Mouse (Mus musculus) liver, adult 2 months (tissue): Measurements from ENCODE around the gene Etv5. TPM values are rescaled to one million over a fixed set of nuclear protein-coding genes. Genes with fewer than 3 reads are reported as not detected.

ENCODE experiments used
- DNase-seq: peaks from one replicate; pipeline ENCODE4 v3.0.0-alpha.2; 2011; ENCODE audit warnings: low read depth, low spot score; ENCODE audit errors: extremely low read depth
- H3K27ac ChIP-seq: fragments of 200-500 bp; replicated peaks from 2 replicates; pipeline ENCODE4 v1.5.1; 2012; ENCODE audit warnings: low read depth, mild to moderate bottlenecking, control low read depth, inconsistent platforms, low read length; ENCODE audit not compliant: insufficient read depth
- H3K27me3 ChIP-seq: fragments of 200-500 bp; 2 replicates; pipeline ENCODE4 v1.6.1; 2012; ENCODE audit warnings: mild to moderate bottlenecking, moderate library complexity, low read length, inconsistent platforms; ENCODE audit not compliant: control insufficient read depth, insufficient read depth
- H3K36me3 ChIP-seq: fragments of 200-500 bp; 2 replicates; pipeline ENCODE4 v1.6.1; 2012; ENCODE audit warnings: low read length, inconsistent platforms; ENCODE audit not compliant: control insufficient read depth, insufficient read depth
- H3K4me1 ChIP-seq: fragments of 200-500 bp; 2 replicates; pipeline ENCODE4 v1.6.1; 2011; ENCODE audit warnings: low read length; ENCODE audit not compliant: control insufficient read depth, insufficient read depth
- H3K4me3 ChIP-seq: fragments of 200-500 bp; 2 replicates; pipeline ENCODE4 v1.5.1; 2011; ENCODE audit warnings: low read depth, mild to moderate bottlenecking, control low read depth, low read length, moderate library complexity; ENCODE audit not compliant: insufficient read depth
- H3K79me2 ChIP-seq: fragments of 200-500 bp; 2 replicates; pipeline ENCODE4 v1.6.1; 2012; ENCODE audit warnings: inconsistent platforms, mild to moderate bottlenecking, low read length, moderate library complexity; ENCODE audit not compliant: control insufficient read depth, insufficient read depth
- H3K9ac ChIP-seq: fragments of 200-500 bp; 2 replicates; pipeline ENCODE4 v1.6.1; 2012; ENCODE audit warnings: low read depth, mild to moderate bottlenecking, control low read depth, inconsistent platforms, low read length
- CTCF ChIP-seq: fragments of 200-500 bp; IDR thresholded peaks from 2 replicates; pipeline ENCODE4 v1.5.1; 2011; ENCODE audit warnings: low read depth, low read length, control low read depth
- POLR2A ChIP-seq: fragments of 200-500 bp; IDR thresholded peaks from 2 replicates; pipeline ENCODE4 v1.6.1; 2011; ENCODE audit warnings: low read length, control low read depth; ENCODE audit not compliant: insufficient read depth; ENCODE audit errors: extremely low read depth
- WGBS: fragments of 180-500 bp; shearing (Covaris S2); methylation state at CpG from one replicate; pipeline ENCODE4 v1.1.7; 2018; 5-methylcytosine and 5-hydroxymethylcytosine counted together
- polyA plus RNA-seq: library from polyadenylated mRNA; depleted of rRNA; stranded (reverse); fragments of >200 nt; gene quantifications from 2 replicates; pipeline ENCODE4 v1.2.3, GENCODE M21; 2012
- total RNA-seq: library from RNA; depleted of rRNA; stranded (reverse); fragments of >200 nt; gene quantifications from 2 replicates; pipeline ENCODE4 v1.2.3, GENCODE M21; 2014

The Etv5 gene
- total and polyA plus RNA-seq, 2 experiments = 2.4 to 3.0 TPM

- no peak overlapping the region for H3K27ac ChIP-seq
- 88% methylated on average over 10 of the region's 10 CpGs for WGBS
Observed at GRCm38 (mm10) chr16:22398784-22399453, 40.6 kb downstream of the Etv5 start.

GRCm38 (mm10) chr16:22398354-22398753 is 41.2 kb downstream of the Etv5 start:
- Histone ChIP-seq H3K36me3 (peaks cover 6% of the 10 kb centered on the region; the same call in 1 of the 2 replicates), H3K79me2 (no peaks in the 10 kb centered on the region), H3K27me3 (no peaks in the 10 kb centered on the region), H3K4me3 (no peak overlapping the region), H3K4me1 (no peaks in the 10 kb centered on the region), H3K27ac (no peak overlapping the region), H3K9ac (no peak overlapping the region)
- no peak for TF ChIP-seq CTCF
- no peak for TF ChIP-seq POLR2A
- no peak for DNase-seq
- 94% methylated on average over 11 of the region's 11 CpGs for WGBS

More at GRCm38 (mm10) chr16:22398784-22399453, 40.6 kb downstream of the Etv5 start:
- DNase-seq = peak; percentile 34
- Histone ChIP-seq H3K4me1 (no peaks in the 10 kb centered on the region), H3K27me3 (no peaks in the 10 kb centered on the region), H3K79me2 (no peaks in the 10 kb centered on the region), H3K9ac (no peak overlapping the region), H3K4me3 (no peak overlapping the region), H3K36me3 (peaks cover 6% of the 10 kb centered on the region; the same call in 1 of the 2 replicates)
- TF ChIP-seq CTCF = no peak
- TF ChIP-seq POLR2A = no peak

GRCm38 (mm10) chr16:22396420-22396819 is 43.1 kb downstream of the Etv5 start:
- no peak overlapping the region for H3K9ac ChIP-seq
- 94% methylated on average over 8 of the region's 8 CpGs for WGBS
- no peaks in the 10 kb centered on the region for H3K79me2 ChIP-seq
- H3K36me3 ChIP-seq = peaks cover 8% of the 10 kb centered on the region; the same call in 1 of the 2 replicates
- H3K27ac ChIP-seq = no peak overlapping the region
- no peak overlapping the region for H3K4me3 ChIP-seq
- TF ChIP-seq POLR2A (no peak), CTCF (no peak)
- no peak for DNase-seq
- H3K4me1 ChIP-seq = no peaks in the 10 kb centered on the region
- no peaks in the 10 kb centered on the region for H3K27me3 ChIP-seq

- H3K27me3 ChIP-seq = no peaks in the 10 kb centered on the region
- no peaks in the 10 kb centered on the region for H3K4me1 ChIP-seq
- no peak for DNase-seq
- peaks cover 4% of the 10 kb centered on the region; the same call in 1 of the 2 replicates for H3K36me3 ChIP-seq
- no peak overlapping the region for H3K27ac ChIP-seq
- no peak for TF ChIP-seq POLR2A
- WGBS = 93% methylated on average over 15 of the region's 15 CpGs
- H3K79me2 ChIP-seq = no peaks in the 10 kb centered on the region
- H3K9ac ChIP-seq = no peak overlapping the region
- H3K4me3 ChIP-seq = no peak overlapping the region
Observed at GRCm38 (mm10) chr16:22395093-22395844, 44.2 kb downstream of the Etv5 start.

- H3K79me2 ChIP-seq = no peaks in the 10 kb centered on the region
- TF ChIP-seq CTCF (no peak), POLR2A (no peak)
- no peaks in the 10 kb centered on the region for H3K27me3 ChIP-seq
- no peak overlapping the region for H3K27ac ChIP-seq
- H3K4me3 ChIP-seq = no peak overlapping the region
- 90% methylated on average over 9 of the region's 9 CpGs for WGBS
- peaks cover 6% of the 10 kb centered on the region; the same call in 1 of the 2 replicates for H3K36me3 ChIP-seq
- no peak overlapping the region for H3K9ac ChIP-seq
- no peak for DNase-seq
- no peaks in the 10 kb centered on the region for H3K4me1 ChIP-seq
Observed at GRCm38 (mm10) chr16:22390348-22390897, 49.1 kb downstream of the Etv5 start.
